Mouse (Mus musculus): ENCODE data around the gene Defb48.

GRCm38 (mm10) chr14:62940383-62941074 lies 43.8 kb downstream of the Defb48 start:
- TF ChIP-seq EP300 (IDR thresholded peaks at IDR 0.05; ENCODE audit: low read depth) (no peak), CTCF (IDR thresholded peaks at IDR 0.05; ENCODE audit: low read depth) (no peak)

All from liver, postnatal 0 days (tissue).